Mouse (Mus musculus) liver, embryonic 12.5 days (tissue): ENCODE data around the gene Icam1. TPM values are rescaled to one million over a fixed set of nuclear protein-coding genes. Genes with fewer than 3 reads are reported as not detected.

Source experiments
- ATAC-seq: fragments of 200-750 bp; cut with Nextera tagmentation; 2 replicates; pipeline ENCODE4 v1.8.0; 2017; ENCODE audit warnings: moderate number of reproducible peaks, mild to moderate bottlenecking, moderate library complexity
- H3K27ac ChIP-seq: fragments of 300-500 bp; sonication (generic); 2 replicates; pipeline ENCODE4 v1.5.1; 2016; ENCODE audit warnings: mild to moderate bottlenecking
- H3K27me3 ChIP-seq: fragments of 300-500 bp; sonication (generic); replicated peaks from 2 replicates; pipeline ENCODE4 v1.6.1; 2016; ENCODE audit warnings: mild to moderate bottlenecking, moderate library complexity
- H3K36me3 ChIP-seq: fragments of 300-500 bp; sonication (generic); 2 replicates; pipeline ENCODE4 v1.6.1; 2016; ENCODE audit warnings: mild to moderate bottlenecking, moderate library complexity
- H3K4me1 ChIP-seq: fragments of 300-500 bp; sonication (generic); 2 replicates; pipeline ENCODE4 v1.6.1; 2016
- H3K4me2 ChIP-seq: fragments of 300-500 bp; sonication (generic); 2 replicates; pipeline ENCODE4 v1.6.1; 2016; ENCODE audit warnings: mild to moderate bottlenecking, moderate library complexity
- H3K4me3 ChIP-seq: fragments of 300-500 bp; sonication (generic); 2 replicates; pipeline ENCODE4 v1.5.1; 2016; ENCODE audit warnings: mild to moderate bottlenecking, moderate library complexity
- H3K9ac ChIP-seq: fragments of 300-500 bp; sonication (generic); 2 replicates; pipeline ENCODE4 v1.6.1; 2016; ENCODE audit warnings: mild to moderate bottlenecking, moderate library complexity
- H3K9me3 ChIP-seq: fragments of 300-500 bp; sonication (generic); replicated peaks from 2 replicates; pipeline ENCODE4 v1.6.1; 2016; ENCODE audit warnings: mild to moderate bottlenecking, moderate library complexity
- WGBS: fragments of 180-500 bp; shearing (Covaris S2); methylation state at CpG from one replicate; pipeline ENCODE4 v1.1.7; 2016; ENCODE audit not compliant: insufficient replicate concordance; 5-methylcytosine and 5-hydroxymethylcytosine counted together
- polyA plus RNA-seq: library from polyadenylated mRNA; unstranded; fragments of >200 nt; fragmentation: Nextera tagmentation; extraction: Ambion mirVana; gene quantifications from 2 replicates; pipeline ENCODE4 v1.2.1, GENCODE M21; 2016

The Icam1 gene
- polyA plus RNA-seq, 1 experiment from 2014 or later, result 9.9 TPM

- Histone ChIP-seq H3K9me3 (no peaks in the 10 kb centered on the region), H3K4me3 (no peak overlapping the region), H3K27ac (peak overlapping the region; percentile 52), H3K27me3 (0 out of 2 replicates have a peak, but pooled peaks cover 7% of the 10 kb centered on the region), H3K4me1 (peaks cover 53% of the 10 kb centered on the region), H3K4me2 (no peak overlapping the region), H3K9ac (no peak overlapping the region), H3K36me3 (no peaks in the 10 kb centered on the region)
- WGBS, result 53% methylated on average over 10 of the region's 10 CpGs
- no peak for ATAC-seq
Observed at GRCm38 (mm10) chr9:20978409-20979095, 37.2 kb upstream of the Icam1 start.

GRCm38 (mm10) chr9:20979181-20979580, 36.6 kb upstream of the Icam1 start:
- H3K4me2 ChIP-seq, result no peak overlapping the region
- peak overlapping the region; percentile 52 for H3K27ac ChIP-seq
- no peaks in the 10 kb centered on the region for H3K36me3 ChIP-seq
- 54% methylated on average over 5 of the region's 5 CpGs for WGBS
- no peak for ATAC-seq
- no peak overlapping the region for H3K9ac ChIP-seq
- no peaks in the 10 kb centered on the region for H3K9me3 ChIP-seq
- no peak overlapping the region for H3K4me3 ChIP-seq
- 0 out of 2 replicates have a peak, but pooled peaks cover 7% of the 10 kb centered on the region for H3K27me3 ChIP-seq
- H3K4me1 ChIP-seq, result peaks cover 47% of the 10 kb centered on the region

- Histone ChIP-seq H3K4me3 (no peak overlapping the region), H3K36me3 (no peaks in the 10 kb centered on the region), H3K4me1 (peaks cover 41% of the 10 kb centered on the region), H3K27ac (no peak overlapping the region), H3K27me3 (0 out of 2 replicates have a peak, but pooled peaks cover 7% of the 10 kb centered on the region), H3K4me2 (no peak overlapping the region), H3K9ac (no peak overlapping the region), H3K9me3 (no peaks in the 10 kb centered on the region)
- ATAC-seq, result no peak
- 78% methylated on average over 7 of the region's 7 CpGs for WGBS
Observed at GRCm38 (mm10) chr9:20979769-20980168, 36.0 kb upstream of the Icam1 start.

DNA sequence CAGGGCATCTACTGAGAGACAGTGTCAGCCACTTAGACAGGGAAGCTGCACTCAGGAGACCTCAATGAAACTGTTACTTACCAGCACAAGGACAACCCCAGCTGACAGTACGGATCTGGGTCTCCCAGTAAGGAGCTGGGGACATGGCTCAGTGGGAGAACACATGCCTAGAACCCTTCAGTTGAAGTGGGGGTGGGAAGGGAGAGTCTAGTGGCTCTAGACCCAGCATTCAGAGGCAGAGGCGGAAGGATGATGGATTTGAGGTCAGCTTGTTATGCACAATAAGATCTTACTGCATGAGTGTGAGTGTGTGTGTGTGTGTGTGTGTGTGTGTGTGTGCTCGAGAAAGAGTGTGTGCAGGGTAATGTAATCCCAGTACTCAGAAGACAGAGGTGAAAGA, 33.6 kb upstream of the Icam1 start:
- H3K36me3 ChIP-seq, result no peaks in the 10 kb centered on the region
- WGBS, result 58% methylated on average over 3 of the region's 3 CpGs
- H3K27me3 ChIP-seq, result peaks cover 6% of the 10 kb centered on the region; the same call in 1 of the 2 replicates
- no peak overlapping the region for H3K4me3 ChIP-seq
- no peak overlapping the region for H3K9ac ChIP-seq
- no peaks in the 10 kb centered on the region for H3K9me3 ChIP-seq
- peaks cover 18% of the 10 kb centered on the region for H3K4me1 ChIP-seq
- no peak overlapping the region for H3K4me2 ChIP-seq
- ATAC-seq, result no peak
- no peak overlapping the region for H3K27ac ChIP-seq

GRCm38 (mm10) chr9:20983169-20983568, 32.6 kb upstream of the Icam1 start:
- Histone ChIP-seq H3K4me3 (no peak overlapping the region), H3K27ac (no peak overlapping the region), H3K36me3 (no peaks in the 10 kb centered on the region), H3K9ac (no peak overlapping the region), H3K4me1 (peaks cover 15% of the 10 kb centered on the region), H3K27me3 (peaks cover 12% of the 10 kb centered on the region; the same call in 1 of the 2 replicates), H3K9me3 (no peaks in the 10 kb centered on the region), H3K4me2 (no peak overlapping the region)
- no peak for ATAC-seq
- WGBS, result 22% methylated on average over 5 of the region's 5 CpGs

DNA sequence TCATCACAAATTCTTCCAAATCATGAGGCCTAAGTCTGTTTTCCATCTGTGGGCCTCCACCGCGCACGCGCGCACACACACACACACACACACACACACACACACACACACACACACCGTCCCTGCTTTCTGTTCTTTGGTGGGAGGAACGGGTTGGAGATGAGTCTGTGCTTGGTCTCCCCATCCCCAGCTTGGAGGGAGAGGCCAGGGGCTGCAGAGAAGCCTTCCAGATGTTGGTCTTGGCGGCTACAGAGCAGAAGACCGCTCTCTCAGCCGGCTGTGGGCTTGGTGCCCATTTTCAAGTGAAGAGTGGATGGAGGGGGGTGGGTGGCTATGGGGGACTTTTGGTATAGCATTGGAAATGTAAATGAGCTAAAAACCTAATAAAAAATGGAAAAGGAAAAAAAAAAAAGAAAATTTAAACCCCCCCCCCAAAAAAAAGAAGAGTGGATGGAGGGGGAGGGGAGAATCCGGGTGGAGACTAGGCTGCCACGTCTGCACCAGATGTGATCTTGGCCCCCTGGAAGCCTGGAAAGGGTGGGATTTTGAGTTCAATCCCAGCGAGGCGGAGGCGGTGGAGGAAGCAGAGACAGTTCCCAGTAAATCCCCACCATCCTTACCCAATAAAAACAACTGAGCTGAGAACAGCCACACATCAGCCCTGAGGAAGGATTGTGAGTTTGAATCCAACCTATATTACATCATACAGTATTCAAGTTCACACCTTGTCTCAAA, 28.7 kb upstream of the Icam1 start:
- Histone ChIP-seq H3K9ac (no peak overlapping the region), H3K27me3 (peaks cover 15% of the 10 kb centered on the region; the same call in 1 of the 2 replicates), H3K4me1 (peaks cover 9% of the 10 kb centered on the region), H3K36me3 (no peaks in the 10 kb centered on the region), H3K4me3 (no peak overlapping the region), H3K4me2 (no peak overlapping the region), H3K27ac (no peak overlapping the region), H3K9me3 (no peaks in the 10 kb centered on the region)
- 65% methylated on average over 15 of the region's 15 CpGs for WGBS
- ATAC-seq, result no peak

GRCm38 (mm10) chr9:20987953-20988352, 27.8 kb upstream of the Icam1 start:
- 34% methylated on average over 7 of the region's 7 CpGs for WGBS
- ATAC-seq, result no peak
- H3K27ac ChIP-seq, result no peak overlapping the region
- H3K36me3 ChIP-seq, result no peaks in the 10 kb centered on the region
- H3K4me1 ChIP-seq, result peaks cover 9% of the 10 kb centered on the region
- H3K27me3 ChIP-seq, result peaks cover 15% of the 10 kb centered on the region; the same call in 1 of the 2 replicates
- no peak overlapping the region for H3K9ac ChIP-seq
- H3K4me3 ChIP-seq, result no peak overlapping the region
- H3K4me2 ChIP-seq, result no peak overlapping the region
- no peaks in the 10 kb centered on the region for H3K9me3 ChIP-seq

GRCm38 (mm10) chr9:20990861-20991260, 24.9 kb upstream of the Icam1 start:
- H3K4me2 ChIP-seq, result peak overlapping the region; percentile 30
- no peak overlapping the region; the same call in 1 of the 2 replicates for H3K4me3 ChIP-seq

DNA sequence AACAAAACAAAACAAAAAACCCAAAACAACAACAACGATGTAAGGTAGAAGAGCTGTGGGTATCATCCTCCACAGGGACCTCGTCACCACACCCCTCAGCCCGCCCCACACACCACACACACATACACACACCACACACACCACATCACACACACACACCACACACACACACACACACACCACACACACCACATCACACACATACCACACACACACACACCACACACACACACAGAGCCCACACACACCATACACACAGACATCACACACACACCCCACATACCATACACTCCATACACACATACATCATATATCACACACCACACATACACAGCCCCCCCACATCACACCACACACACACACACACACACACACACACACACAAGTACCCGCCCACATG, 24.2 kb upstream of the Icam1 start:
- Histone ChIP-seq H3K27ac (no peak overlapping the region), H3K4me3 (no peak overlapping the region), H3K4me2 (no peak overlapping the region), H3K9ac (no peak overlapping the region), H3K27me3 (peaks cover 13% of the 10 kb centered on the region; the same call in 1 of the 2 replicates), H3K36me3 (no peaks in the 10 kb centered on the region), H3K9me3 (no peaks in the 10 kb centered on the region), H3K4me1 (peaks cover 9% of the 10 kb centered on the region)
- WGBS, result 82% methylated on average over 4 of the region's 4 CpGs
- no peak for ATAC-seq

More at GRCm38 (mm10) chr9:20990861-20991260, 24.9 kb upstream of the Icam1 start:
- no peak for ATAC-seq
- Histone ChIP-seq H3K36me3 (no peaks in the 10 kb centered on the region), H3K9me3 (no peaks in the 10 kb centered on the region), H3K9ac (peak overlapping the region; percentile 10; the same call in 1 of the 2 replicates), H3K27me3 (peaks cover 15% of the 10 kb centered on the region; the same call in 1 of the 2 replicates), H3K4me1 (peaks cover 9% of the 10 kb centered on the region), H3K27ac (no peak overlapping the region)
- WGBS, result 23% methylated on average over 10 of the region's 10 CpGs

DNA sequence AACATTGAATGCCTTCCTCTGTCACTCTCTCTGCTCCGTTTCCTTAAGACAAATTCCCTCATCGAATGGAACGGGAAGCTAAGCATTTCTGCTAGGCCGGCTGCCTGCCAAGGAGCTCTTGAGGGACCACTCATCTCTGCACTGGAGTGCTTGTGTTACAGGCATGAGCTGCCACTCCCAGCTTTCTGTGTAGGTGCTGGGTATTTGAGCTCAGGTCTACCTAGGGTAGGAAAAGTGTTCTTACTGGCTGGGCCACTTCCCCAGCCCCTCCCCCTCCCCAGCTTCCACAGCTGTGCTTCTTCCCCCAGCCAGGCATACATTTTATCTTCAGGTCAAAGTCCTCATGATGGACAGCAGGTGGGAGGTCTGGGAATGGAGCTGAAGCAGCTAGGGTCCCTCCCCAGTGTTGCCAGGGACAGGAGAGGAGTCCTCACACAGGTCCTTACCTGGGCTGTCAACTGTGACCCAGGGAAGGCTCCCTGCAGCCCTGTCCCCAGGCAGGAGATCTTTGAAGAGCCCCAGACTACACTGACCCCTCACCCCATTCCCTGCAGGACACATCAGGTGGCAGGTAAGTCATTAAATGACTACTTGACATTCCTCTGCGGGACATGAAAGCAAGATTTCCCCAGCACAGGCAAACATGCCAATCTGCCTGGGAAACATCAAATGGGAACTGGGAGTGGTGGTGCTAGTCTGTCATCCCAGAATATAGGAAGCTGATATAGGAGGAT, 22.5 kb upstream of the Icam1 start:
- no peak overlapping the region for H3K4me2 ChIP-seq
- no peaks in the 10 kb centered on the region for H3K9me3 ChIP-seq
- peaks cover 1% of the 10 kb centered on the region; the same call in 1 of the 2 replicates for H3K27me3 ChIP-seq
- no peak overlapping the region for H3K4me3 ChIP-seq
- WGBS, result 54% methylated on average over 5 of the region's 5 CpGs
- H3K27ac ChIP-seq, result no peak overlapping the region
- no peaks in the 10 kb centered on the region for H3K36me3 ChIP-seq
- H3K9ac ChIP-seq, result no peak overlapping the region
- peaks cover 17% of the 10 kb centered on the region for H3K4me1 ChIP-seq
- ATAC-seq, result no peak

- 61% methylated on average over 3 of the region's 3 CpGs for WGBS
- Histone ChIP-seq H3K36me3 (no peaks in the 10 kb centered on the region), H3K4me2 (no peak overlapping the region), H3K4me3 (no peak overlapping the region), H3K9ac (no peak overlapping the region), H3K4me1 (peaks cover 17% of the 10 kb centered on the region), H3K9me3 (no peaks in the 10 kb centered on the region), H3K27ac (no peak overlapping the region), H3K27me3 (no peaks in the 10 kb centered on the region)
- no peak for ATAC-seq
Observed at GRCm38 (mm10) chr9:20995069-20995468, 20.7 kb upstream of the Icam1 start.

GRCm38 (mm10) chr9:20997065-20997464, 18.7 kb upstream of the Icam1 start:
- H3K27ac ChIP-seq, result no peak overlapping the region
- no peaks in the 10 kb centered on the region for H3K9me3 ChIP-seq
- H3K9ac ChIP-seq, result no peak overlapping the region
- no peaks in the 10 kb centered on the region for H3K27me3 ChIP-seq
- H3K4me3 ChIP-seq, result no peak overlapping the region
- no peaks in the 10 kb centered on the region for H3K36me3 ChIP-seq
- WGBS, result 65% methylated on average over 8 of the region's 8 CpGs
- ATAC-seq, result no peak
- no peak overlapping the region for H3K4me2 ChIP-seq
- peaks cover 19% of the 10 kb centered on the region for H3K4me1 ChIP-seq
